Mouse (Mus musculus) frontal cortex, postnatal 14 days (tissue): ENCODE data around the gene Tcf12.

Experiments
- DNase-seq, 2 experiments: peaks; one replicate each; pipeline ENCODE4 v3.0.0; 2022; ENCODE audit warnings: low spot score in 2 of 2

The Tcf12 gene

DNA sequence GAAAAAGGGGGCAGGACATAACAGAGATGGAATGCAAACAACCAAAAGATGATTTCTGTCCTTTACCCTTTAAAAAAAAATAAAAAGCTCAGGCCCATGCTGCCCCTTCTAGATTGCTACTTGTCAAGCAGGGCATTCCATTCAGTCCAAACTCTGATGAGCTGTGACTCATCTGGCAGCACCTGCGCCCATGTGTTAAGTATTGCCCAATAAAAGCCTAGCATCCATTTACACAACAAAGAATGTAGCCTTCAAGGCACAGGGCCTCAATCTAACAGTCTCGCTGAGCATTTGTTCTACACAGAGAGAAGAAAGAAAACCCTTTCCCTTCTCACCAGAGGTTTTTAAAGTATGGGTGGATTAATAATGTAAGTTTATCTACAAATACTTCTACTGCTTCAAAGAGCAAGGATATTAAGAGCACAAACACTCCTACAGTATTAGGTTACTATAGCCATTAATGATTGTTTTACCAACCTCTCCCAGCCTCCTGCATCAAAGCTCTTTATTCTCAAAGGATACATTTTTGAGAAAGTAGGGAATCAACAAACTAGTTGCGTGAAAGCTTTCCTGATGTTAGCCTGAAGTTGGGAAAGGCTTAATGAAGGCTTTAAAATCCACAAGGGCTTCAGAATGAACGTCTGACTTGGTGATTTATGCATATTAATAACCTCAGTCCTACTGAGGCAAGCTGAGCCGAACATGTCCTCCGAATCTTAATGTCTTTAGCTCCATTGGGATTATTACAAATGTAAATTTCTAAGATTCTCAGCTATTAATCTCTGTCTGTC lies 195.6 kb downstream of the Tcf12 start:
- no peak for DNase-seq

DNA sequence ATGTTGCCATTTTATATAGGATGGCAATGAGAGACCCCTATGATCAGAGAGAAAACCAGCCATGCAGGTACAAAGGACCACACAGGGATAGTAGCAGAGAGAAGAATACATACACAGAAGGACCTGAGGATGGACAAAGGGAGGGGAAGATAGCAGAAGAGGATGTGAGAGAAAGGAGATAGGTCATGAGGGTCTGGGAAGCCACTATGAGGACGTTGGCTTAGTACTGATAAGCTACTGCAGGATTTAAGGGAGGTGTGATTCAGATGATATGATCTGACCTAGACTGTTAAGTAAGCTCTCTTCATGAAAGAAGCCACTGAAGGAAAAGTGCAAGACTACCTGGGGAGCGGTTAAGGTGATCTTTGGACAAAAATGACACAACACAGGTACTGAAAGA lies 205.1 kb downstream of the Tcf12 start:
- no peak for DNase-seq

DNA sequence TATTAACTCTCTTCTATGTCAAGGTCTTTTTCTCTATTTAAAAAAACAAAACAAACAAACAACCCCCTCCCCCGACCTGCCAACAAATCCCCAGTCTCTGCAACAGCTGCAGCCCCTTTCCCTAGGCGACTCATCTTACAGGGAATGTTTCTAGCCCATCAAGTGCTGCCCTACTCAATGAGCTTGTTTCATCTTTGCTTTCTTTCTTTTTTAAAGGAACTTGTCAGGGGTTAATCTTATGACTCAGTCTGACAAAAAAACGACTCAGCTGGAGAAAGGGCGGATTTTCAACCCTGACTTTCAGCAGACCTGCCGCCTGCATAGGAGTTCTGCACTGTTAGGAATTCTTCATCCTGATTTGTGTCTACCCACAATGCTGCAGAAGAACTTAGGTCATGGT lies 212.8 kb downstream of the Tcf12 start:
- DNase-seq = no peak

DNA sequence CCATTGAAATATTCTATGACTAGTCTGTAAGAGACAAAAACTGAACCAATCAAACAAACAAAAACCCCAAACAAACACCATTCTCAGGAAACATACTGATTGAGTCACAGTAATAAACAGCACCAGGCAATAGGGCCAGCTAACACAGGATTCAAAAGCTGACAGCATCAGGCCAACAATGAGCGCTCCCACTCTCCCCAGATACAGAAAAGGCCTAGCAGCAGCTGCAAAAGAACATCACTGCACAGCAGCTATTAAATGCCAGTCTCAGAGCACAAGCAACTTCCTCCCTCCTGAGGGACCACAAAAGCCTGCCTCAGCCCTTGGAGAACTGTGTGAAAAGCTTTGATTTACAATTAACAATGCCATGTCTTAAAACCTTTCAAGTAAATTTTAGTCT lies 214.3 kb downstream of the Tcf12 start:
- peak in 1 of 2 experiments; percentile 17 for DNase-seq

DNA sequence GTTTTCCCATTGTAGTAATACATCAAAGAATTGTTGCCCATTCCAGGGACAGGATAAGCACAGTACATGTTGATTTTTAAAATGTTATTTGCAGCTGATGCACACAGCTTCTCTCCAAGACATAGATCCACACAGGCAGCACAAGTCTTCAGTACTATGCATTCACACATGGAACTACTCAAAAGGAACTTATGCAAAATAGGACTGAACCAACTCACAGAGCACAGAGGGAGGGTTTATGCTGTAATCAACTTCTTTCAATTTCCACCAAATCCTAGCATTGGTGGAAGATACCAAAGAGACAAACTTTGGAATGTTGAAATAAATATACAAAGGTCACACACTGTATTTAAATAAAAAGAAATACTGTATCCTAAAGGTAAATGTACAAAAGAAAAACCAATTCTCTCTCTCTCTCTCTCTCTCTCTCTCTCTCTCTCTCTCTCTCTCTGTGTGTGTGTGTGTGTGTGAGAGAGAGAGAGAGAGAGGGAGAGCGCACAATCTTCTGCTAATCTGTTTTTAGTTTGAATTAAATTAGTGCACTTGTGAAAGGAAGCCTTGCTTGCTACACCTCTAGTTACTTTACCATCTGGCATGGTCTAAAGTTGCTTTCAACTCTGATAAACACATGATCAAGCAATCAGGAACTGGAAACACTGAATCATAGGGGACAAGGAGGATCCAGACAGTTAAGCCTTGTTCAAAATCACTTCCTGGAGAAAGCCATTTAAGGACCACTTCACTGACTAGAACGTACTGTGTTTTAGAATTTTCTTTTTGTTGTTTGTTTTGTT lies 215.5 kb downstream of the Tcf12 start:
- no peak for DNase-seq

DNA sequence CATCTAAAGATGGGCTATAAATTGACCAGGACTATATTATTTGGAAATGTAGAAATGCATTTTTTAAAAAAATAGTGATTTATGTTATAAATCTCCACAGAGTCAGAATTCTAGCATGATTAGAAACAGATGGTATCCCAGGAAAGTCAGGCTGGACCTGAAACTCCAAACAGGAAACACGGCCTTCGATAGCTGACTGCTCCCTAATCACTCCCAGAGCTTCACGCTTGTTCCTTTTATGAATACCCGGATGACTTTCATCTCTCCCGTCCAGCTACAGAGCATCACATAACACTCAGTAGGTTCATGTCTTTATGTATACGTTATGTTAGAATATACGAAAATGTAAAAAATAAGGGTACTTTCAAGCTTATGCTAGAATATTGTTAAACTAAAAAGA lies 216.4 kb downstream of the Tcf12 start:
- no peak for DNase-seq

DNA sequence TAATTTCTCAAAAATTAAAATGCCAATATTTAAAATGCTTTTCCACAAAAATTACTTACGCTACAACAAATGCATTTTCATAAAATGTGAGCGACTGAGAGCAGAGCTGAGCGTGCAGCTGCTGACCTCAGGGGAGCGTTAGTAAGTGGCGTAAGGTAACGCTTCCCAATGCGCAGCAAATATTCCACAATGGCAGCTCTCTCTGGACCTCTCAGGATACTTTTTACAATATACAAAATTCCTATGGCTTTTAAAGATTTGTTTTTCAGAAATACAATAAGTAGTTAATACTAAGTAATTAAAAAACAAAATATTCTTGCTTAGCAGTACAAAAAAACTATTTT lies 216.8 kb downstream of the Tcf12 start:
- no peak for DNase-seq

DNA sequence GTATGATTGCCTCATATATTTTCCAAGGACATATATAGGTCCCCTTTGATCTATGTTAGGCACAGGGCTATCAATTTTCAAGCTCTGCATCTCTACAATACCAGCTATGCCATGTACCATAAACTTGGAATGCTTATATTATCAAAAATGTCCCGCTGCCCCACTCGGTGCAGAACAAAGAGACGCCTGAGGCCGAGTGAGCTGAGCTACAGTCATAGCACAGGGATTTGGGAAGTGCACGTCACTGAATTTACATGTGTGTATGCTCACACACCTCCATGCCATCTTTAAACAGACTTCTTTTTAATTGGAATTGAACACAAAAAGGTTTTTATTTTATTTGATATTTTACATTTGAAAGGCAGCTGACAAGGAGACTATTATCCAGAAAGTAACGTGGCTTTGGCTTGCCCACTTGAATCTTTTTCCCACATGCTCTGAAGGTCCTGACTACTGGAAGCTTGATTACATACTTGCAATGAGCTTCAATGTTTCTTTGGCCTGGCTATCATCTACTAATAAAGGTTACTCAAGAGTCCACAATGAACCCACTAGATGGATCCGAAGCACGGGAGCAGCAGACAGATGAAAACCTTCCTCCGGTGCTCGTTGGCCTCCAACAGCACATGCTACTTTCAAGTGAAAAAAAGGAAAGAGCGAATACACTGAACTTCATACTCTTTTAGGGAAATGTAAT lies 217.3 kb downstream of the Tcf12 start:
- no peak for DNase-seq

DNA sequence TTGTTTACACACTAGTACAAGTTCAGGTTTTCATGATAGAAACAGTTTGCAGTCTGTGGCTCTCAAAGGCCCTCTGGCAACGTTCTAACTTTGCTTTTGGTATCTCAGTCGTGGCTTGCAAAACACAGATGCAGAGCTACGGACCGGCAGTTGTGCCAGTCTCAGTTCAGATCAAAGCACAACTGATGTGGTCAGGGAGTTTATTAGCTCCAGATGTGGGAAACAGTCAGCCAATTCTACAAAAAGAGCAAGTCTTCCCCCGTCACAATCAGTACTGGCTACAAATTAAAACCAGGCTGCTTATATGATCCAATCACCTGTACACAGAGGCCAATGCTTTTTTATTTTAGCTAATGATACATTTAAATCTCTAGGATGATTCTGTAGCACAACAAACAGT lies 223.2 kb downstream of the Tcf12 start:
- no peak for DNase-seq

DNA sequence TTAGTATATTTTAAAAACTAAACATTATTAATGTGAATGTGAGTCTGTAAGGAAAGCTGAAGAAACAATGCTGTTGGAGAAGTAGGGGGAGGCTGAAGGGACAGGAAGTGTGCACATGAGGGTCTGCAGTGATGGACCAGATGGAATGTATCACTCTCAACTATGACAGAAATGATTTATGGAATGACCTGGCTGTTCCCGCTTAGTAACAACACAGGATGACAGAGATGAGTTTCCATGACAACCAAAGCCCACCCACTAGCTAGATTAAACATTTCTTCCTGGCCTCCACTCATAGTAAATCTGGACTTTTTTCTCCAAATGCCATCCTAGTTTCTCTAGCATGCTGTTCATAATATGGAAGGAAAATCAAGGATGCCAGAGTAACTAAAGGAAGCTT lies 231.0 kb downstream of the Tcf12 start:
- no peak for DNase-seq

DNA sequence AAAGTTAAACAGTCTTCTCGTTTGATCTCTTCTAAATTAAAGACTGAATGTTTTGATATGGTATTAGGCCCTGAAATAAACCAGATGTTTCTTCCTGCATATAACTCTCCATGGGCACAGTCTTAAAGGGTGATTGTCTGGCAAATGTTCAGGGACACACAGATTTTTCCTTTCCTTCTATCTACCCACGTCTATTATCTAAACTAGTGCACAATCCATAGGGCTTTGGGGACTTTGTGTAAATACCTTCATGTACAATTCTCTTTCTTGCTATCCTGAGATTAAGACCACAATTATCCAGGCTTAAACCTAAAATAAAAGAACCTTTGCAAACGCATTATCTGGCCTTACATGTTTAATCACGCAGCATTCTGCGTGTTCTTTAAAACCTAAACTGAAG lies 231.7 kb downstream of the Tcf12 start:
- no peak for DNase-seq

DNA sequence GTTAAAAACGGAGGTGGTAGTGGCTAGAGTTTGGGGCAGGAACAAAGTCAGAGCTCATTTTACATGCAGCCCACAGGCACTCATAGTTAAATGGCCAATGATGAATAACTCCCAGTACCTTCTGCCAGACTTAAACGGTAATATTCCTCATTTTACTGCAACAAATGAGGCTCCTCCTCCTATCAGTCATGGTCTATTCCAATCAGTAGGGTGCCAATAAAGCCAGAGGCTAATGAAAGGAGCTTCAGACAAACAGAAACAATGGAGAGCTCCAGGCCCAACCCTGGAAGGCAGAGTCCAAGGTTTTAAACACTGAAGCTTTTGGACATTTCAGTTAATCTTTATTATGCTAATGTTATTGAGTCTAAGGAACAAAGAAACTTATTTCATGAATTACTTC lies 232.3 kb downstream of the Tcf12 start:
- DNase-seq = no peak

DNA sequence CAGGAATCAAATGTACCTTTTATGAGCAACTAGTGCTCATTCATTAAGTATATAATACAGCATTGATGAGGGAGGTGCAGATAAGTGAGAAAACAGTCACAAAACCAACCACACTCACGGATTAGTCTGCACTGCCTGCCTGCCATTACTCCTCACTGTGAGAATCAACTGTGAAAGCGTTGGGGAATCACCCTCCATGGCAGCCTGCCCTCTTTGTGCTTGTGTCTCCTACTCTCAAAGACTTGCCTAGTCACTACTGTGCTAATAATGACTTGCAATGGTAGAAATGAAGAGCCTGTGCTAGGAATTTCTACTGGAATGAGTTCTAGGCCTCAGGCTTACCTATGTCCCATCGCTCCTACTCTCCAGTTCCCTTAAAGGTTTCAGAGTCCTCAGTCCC lies 233.8 kb downstream of the Tcf12 start:
- DNase-seq = no peak

DNA sequence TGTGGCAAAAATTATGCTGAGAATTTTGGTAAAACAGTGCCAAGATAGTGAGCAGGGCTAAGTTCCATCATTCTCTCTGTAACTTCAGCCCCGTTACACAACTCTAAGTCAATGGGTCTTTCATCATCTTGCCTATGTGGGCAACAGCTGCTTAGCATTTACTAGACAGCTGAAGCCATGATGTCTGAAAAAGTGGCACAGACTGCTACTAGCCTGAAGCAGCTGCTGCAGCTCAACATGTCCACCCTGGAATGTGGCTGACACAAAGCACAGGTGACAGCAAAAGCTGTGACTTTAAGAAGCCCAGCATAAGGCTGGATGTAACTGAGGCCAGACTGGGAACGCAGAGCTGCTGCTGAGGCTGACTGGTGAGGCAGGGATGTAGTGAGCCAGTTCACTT lies 236.9 kb downstream of the Tcf12 start:
- DNase-seq = no peak

DNA sequence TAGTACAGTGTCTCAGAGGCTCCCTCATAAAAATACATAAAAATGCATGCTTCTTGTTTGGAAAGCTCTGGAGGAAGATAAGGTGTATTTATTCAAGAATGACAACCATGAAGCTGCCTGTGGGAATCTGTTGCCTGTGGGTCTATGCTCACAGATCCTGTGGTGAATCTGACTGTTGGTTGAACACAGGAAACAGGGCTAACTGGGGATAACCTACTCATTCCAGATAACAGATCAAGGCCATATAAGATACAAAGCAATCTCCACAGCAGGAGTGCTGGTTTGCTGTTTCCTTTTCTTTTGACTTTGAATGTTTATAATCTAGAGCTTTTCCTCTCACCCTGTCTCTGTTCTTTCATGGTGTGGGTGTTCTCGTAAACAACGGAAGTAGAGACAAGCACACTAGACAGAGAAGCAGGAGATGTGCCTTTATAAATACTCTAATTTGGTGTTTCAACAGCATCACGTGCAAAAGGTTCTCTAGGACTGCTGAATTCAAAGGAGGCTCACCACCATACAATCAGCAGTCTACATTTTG lies 237.6 kb downstream of the Tcf12 start:
- no peak for DNase-seq

DNA sequence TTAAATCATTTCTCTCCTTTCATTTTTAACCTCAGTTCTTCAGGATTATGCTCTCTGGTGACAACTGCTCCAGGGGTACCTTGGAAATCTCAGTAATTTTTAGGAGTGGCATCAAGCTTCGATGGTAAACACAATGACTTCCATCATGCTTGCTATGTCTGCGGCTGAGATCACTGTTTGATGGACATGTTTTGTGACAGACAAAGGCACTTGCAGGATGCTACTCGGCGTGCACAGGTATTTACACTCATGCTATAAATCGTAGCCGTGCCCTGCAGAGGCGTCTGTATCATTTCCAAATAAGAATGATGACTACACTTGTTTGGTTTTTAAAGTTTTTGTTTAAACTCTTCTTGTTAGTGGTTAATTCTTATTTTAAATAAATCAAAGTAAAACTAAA lies 248.3 kb downstream of the Tcf12 start:
- no peak for DNase-seq

DNA sequence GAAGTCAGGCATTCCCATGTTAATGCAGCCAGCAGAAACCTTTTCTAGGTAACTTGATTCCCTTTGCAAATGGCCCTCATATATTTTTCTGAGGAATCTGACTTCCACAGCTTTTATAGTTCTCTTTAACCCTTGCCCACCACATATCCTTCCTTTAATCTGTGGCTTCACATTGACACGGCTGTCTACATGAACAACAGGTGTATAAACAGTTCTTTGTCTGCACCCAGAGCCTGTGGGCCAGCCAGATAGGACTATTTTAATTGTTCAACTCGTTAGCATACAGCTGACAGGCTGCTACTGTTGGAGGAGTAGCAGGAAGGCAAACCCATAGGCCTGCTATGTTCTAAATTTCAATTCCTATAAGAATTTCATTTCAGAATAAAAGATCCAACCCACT lies 250.0 kb downstream of the Tcf12 start:
- DNase-seq = no peak

DNA sequence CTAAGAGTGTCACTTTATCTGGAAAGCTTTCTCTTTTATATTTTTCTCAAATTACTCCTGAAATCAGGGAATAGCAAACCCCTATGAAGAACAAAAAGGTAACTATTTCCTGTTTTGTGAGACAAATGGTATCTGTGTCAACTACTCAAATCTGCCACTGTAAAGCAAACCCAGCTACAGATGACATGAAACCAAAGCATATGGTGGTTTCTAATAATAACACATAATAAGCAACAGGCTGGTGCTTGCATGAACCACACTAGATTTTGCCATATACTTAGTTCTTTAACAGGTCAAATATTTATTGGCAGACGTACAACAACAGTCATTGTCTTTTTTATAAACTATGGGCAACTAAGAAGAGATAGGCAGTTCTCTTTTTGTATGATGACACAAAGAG lies 253.7 kb downstream of the Tcf12 start:
- no peak for DNase-seq

DNA sequence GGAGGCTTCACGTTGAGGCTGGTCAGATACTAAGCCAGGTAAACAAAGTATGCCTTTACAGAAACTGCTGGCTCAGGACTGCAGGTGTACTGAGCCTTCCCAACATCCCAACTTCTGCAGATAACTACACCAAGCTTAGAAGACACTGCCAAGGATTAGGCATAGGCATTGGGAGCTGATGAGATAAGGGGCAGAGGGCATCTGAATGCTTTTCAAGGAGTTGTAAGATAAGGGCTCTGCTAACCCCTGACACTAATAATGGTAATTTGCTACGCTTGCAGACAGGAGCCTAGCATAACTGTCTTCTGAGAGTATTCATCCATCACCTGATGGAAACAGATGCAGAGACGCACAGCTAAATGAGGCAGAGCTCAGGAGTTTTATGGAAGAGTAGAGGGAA lies 257.8 kb downstream of the Tcf12 start:
- DNase-seq = no peak

DNA sequence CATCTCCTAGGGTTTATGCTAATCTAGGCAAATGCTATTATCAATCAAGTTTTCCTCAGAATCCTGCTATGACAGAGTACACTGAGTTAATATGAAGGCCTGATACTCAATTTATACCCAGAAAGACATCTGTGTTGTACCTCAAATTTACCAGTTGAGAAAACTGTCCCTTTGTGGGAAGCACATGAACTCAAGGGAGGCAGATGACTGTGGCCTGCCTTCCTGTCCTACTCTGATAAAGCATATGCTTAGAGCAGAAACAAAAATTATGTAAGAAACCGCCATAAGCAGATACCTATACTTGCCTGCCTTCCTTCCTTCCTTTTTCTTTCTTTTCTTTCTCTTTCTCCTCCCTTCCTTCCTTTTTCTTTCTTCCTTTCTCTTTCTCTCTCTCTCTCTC lies 261.4 kb downstream of the Tcf12 start:
- DNase-seq = no peak

DNA sequence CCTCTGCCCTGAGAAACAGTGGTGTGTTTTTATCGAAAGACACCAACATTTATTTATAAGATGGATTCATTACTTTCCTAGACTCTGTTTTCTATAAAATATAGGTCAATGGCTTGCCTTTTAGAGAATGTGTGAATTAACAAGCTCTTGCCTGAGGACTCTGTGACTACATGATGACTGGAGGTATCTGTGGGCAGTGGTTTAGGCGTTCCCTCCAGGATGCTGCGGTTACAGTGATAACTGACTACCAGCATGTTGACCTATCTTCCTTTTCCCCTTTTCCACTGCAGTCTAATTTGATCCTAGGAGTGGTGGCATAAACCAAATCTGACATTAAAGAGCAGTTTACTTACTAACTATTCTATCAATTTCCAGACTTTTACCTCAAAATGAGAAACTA lies 263.3 kb downstream of the Tcf12 start:
- no peak for DNase-seq

DNA sequence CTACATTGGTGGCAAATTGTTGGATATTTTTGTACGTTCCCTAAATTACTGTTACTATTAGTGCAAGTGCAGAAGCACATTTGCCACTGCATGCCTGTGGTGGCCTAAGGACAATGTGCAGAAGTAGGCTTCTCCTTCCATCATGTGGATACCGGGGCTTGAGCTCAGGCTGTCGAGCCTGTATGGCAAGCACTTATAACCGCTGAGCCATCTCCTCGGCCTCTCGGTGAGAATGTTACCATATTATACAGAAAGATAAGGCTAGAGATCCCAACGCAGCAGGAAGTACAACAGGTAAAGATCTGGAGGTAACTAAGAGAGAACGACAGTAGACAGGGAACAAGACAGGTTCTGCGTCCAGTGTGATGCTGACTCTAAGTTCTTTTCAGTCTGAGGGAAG lies 263.8 kb downstream of the Tcf12 start:
- no peak for DNase-seq

DNA sequence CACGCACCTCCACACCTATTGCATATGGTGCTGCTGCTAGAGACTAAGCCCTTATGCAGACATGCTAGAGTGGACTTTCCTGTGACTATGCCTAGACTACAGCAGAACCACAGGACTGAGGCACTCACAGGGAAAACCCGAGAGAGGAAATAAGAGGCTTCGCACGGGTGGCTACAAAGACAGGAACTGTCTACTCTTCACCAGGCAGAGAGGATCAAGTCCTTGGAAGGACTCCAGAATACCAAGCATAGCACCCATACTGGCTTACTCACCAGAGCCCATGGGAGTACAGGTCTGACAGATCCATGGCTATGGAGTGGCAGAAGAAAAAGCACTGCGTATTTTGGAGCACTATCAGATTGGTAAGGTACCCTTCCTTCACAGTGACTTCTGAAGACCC lies 269.8 kb downstream of the Tcf12 start:
- DNase-seq = no peak
